Mouse (Mus musculus) embryo, embryonic 9.5 days (tissue): ENCODE measurements around the gene Cdc42.
A peak's percentile ranks its signal among the peaks of the same experiment; 100 is the strongest.

ENCODE experiments used
- DNase-seq: peaks from one replicate; pipeline ENCODE4 v3.0.0-alpha.2; 2017; ENCODE audit errors: extremely low spot score

The Cdc42 gene

DNA sequence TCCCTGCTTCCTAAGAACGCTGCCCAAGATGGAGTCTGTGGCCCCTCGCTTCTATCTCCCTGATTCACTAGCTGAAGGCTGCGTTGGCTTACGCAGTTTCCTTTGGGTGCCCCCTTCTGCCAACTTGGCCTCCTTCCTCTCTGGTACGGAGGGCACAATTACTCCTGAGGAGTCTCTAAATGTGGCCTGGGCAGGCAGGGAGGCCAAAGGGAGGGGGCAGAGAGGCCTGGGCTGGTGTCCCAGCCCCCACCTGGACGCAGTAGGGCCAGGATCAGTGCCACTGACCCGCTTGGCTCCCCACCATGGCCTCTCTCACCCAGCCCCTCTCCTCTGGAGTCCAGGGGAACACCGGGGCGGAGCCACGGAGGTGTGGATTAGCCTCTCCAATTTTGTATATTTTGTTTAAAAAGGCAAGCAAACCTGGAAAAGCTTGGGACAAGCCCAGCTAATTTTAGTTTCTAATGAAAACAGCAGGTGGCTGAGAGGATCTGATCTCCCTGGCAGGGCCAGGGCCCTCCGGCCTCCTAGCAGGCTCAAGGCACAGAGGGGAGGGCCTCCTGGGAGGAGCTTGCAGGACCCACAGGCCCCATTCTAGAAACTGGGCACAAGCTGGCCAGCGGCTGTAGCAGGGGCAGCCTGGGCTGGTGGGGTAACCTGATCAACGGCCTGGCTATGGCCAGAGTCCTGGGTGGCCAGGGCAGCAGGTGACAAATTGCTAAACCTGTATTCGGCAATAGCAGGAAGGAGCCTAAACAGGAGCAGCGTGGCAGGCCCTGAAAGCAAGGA lies 71.5 kb downstream of the Cdc42 start:
- DNase-seq: no peak

DNA sequence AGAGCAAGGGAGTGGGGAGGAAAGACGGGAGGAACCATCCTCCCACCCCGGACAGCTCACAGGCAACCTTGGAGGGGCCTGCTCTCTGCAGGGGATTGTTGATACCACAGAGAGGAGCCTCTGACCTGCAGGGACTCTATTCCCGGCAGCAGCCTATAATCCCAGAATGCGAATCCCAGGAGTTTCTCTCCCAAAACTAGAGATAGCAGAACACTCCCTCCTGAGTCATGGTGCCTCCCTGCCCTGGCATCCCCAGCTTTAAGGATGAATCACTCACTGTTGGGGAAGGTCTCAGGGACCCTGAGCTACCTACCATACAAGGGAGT lies 74.2 kb downstream of the Cdc42 start:
- no peak for DNase-seq

DNA sequence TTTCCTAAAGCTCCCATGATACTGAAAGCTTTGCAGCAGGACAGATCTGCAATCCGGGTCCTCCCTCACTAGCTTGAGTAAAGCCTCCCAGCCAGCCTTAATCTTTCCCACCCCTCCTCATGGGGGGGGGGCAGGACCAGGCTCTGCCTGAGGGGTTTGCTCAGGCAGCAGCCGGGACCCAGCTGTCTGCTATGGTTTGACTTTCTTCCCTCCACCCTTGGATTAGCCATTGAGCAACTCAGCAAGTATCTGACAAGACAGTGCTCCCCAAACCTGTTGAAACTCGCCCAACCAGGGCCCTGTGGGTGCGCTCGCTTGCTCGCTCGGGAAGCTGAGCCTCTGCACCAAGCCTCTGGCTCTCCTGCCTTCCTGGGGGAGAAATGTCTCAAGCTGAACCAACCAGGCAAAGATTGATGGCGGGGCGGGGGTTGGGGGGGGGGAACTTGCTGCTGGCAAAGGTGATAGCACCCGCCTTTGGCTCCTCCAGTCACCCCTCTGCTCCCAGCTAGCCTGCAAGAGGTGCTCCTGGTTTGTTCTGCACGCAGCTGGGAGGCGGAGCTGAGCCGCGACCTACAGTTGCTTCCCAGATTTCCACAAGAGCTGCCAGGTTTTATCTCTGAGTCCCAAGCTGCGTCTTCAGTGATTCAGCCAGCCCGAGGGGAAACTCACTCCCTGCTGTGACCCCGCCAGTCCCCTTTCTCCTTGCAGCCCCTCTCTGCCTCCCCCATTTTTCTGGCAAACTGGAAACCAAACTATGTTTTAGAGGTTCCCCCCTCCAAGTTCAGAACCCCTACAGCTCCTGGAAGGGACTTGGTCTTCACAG lies 74.7 kb downstream of the Cdc42 start:
- DNase-seq: no peak

DNA sequence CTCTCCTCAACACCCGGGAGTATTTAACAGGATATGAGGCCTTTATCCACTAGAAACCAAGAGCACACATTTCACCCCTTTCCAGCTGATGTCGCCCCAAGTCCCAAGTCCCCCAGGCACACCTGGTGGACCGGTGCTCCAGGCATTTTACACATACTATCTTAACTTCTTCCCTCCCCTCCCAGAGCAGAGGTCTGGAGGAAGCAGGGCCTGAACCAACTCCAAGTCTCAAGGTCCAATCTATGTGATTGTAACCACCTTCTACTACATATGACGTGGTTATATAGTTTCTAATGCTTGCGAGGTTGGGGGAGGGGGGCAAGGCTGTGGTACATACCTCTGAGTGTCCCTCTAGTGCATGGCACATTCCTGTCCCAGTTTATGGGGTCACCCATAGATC lies 75.4 kb downstream of the Cdc42 start:
- DNase-seq: no peak

DNA sequence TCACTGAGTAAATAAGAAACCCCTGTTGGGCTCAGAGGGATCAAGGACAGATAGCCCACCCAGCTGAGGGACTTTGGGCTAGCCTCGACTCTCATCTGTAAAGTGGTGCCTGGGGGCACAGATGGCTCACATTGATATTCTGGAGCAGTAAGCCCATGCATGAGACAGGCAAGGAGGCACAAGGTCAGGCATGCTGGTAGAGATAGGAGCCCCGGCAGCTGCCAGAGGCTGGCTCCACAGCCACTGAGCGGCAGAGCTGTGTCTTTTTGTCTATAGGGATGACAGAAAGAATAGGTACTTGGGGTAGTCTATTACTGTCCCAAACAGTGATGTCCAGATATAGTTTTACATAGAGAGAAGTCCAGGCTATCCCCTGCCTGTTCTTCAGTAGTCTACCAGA lies 76.2 kb downstream of the Cdc42 start:
- DNase-seq: no peak

DNA sequence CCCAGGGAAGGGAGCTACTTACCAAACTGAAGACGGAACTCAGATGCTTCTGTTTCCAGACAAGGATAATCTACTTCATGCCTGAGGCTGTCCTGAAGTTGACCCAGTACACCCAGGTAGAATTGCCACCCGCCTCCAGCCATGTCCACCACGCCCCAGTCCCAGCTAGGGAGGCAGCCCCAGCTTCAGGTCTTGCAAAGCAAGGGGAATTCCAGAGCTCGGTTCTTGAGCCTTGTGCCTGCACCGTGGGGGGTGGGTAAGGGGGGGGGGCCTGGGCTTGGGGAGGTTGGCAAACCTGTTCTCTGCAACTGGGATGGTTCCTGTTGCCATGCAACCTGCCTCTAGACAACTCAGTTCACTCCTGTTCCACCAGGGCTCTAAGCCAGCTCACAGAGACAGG lies 78.2 kb downstream of the Cdc42 start:
- no peak for DNase-seq

DNA sequence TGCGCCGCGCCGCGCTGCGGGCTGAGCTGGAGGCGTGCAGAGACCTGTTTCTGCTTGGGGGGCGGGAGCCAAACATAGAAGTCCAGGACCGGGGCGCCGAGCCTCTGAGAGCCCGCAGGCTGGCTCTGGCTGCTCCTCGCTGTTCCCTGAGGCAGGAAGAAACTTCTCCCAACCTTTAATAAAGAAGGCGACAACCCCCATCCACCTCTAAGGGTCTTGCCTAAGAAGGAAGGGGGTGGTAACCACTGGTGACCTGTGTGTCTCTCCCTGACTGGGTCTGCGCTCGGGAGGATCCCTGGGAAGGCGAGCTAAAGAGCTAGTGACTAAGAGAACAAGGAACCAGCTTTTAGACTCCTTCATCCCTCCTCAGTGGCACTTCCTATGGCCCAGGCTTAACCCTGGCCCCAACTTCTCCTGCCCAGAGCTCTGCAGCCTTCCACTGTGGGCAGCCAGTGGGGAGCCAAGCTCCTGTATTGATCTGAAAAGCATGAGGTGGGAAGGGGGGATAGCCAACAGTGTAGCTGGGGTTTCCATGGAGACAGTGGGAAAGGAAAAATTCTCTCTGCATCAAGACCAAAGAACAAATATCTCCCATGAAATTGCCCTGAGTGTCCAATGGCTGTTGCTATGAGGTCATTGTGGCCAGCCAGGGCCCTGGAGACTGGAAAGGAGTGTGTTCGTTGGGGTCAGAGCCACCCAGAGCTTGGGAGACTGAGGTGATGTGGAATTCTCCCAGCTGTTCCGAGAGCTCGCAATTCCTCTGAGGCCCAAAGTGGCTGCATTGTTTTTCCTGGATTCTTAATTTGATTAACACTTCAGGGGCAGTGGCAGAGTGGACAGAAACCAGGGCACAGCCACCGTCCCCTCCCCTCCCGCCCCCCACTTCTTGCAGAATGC lies 79.1 kb downstream of the Cdc42 start:
- DNase-seq: no peak

DNA sequence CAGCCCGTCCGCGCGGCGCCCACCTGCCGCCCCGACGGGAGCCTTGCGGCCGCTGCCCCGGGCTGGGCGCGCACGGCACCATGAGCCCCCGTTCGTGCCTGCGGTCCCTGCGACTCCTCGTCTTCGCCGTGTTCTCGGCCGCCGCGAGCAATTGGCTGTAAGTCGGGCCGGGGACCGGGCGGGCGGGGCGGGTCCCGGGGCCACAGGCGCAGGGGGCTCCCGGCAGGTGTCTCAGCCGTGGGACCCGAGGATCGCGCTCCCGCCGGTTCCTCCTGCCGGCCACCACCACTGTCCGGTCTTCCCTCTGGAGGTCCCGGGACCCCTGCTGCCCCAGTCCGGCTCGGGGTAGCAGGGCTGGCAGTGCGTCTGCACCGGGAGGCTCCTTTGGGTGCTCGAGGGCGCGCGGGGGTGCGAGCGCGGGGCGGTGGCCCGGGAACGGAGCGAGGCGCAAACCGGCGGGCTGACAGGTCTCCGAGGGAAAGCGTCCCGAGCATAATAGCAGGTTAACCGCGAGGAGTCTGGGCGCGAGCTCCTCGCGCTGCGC lies 79.8 kb downstream of the Cdc42 start:
- peak; percentile 38 for DNase-seq

DNA sequence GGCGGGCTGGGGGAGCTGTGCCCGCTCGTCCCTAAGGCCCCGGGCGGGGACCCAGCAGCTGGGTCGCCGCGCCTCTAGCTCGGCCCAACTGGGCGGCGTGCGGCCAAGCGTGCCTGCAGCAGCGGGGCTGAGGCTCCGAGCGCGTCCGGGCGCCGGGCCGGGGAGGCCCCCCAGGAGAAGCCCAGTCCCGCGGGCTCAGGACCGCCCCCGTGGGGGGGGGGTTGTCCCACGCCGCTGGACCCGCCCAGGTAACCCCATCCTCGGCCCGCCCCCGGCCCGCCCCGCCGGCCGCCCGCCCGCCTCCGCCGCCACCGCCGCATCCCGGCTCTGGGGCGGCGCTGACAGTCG lies 80.4 kb downstream of the Cdc42 start, which contains the start of gene Wnt4:
Gene Wnt4, plus strand, starts transcription at position 324 of the 348 bp plus-strand sequence.
- DNase-seq: peak; percentile 68

DNA sequence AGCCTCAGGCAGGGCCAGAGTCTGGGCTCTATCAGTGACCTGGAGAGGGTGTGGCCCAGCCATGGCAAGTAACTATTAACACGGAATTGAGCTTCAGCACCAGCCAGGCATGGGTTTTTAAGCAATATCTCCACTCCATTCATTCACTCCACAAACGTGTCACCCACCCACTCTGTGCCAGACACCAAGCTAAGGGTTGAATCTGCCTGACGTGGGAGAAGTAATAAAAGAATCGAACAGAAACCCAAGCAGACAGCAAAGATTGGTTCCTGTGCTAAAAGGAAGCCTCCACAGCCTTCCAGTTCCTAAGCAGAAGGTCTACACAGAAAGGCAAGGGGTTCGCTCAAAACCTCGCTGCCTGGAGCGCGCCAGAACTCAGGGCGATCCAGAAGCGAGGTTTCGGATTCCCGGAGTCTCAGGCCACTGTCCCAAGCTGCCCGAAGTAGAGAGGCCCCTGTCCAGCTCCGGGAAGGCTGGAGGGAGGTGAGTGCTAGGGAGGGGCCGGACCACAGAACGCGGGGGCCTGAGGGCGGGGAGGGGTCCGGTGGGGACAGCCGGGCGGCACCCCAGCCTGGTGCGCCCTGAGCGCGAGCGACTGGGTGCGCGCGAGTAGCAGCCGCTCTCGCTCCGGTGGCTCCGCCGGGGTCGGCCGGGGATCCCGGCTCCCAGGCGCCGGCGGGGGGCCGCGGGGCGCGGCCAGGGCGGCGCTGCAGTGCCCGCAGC lies 80.9 kb downstream of the Cdc42 start:
- no peak for DNase-seq

DNA sequence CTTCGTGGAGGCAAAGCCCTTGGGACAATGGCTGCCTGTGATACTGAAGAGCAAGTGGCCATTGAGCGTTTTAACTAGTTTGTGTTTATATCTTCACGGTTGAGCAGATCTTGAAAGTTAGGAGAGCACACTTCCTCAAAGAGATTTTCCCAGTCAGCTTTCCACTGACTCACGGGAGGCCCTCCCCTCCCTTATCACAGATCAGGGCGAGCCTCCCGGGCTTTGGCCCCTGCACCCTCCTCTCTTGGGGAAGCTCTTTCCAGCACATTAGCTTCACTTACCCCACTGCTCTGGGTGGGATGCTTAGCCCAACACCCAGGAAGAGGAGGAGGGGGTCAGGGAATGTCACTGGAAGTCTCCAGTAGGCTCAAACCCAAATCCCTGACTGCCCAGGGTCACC lies 83.2 kb downstream of the Cdc42 start:
- no peak for DNase-seq

DNA sequence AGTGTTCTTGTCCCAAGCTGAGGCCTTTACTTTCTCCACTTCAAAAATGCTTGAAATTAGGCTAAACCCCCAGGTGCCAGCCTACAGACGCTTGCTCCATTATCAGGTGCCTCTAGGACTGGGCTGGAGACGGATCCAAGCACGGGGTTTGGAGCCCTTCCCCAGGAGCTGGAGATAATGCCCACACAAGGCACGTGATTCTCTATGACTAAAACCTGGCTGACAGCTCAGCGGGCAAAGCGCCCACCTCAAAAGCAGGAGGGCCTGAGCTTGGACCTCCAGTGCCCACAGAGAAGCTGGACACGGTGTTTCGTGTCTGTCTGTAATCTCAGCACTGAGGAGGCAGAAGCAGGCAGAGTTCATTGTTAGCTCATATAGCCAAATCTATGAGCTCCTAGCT lies 85.7 kb downstream of the Cdc42 start:
- no peak for DNase-seq
